Mouse (Mus musculus) C2C12 (cell line): ENCODE results near the gene Rad51b. TPM values are rescaled to one million over a fixed set of nuclear protein-coding genes. Genes with fewer than 3 reads are reported as not detected.

Experiments
- H3K27me3 ChIP-seq: one replicate; pipeline ENCODE4 v1.6.1; 2011; ENCODE audit not compliant: control insufficient read depth, insufficient read depth, insufficient read length
- H3K36me3 ChIP-seq: one replicate; pipeline ENCODE4 v1.6.1; 2011; ENCODE audit not compliant: control insufficient read depth, insufficient read depth
- H3K4me3 ChIP-seq: one replicate; pipeline ENCODE4 v1.5.1; 2011; ENCODE audit warnings: mild to moderate bottlenecking, control low read depth; ENCODE audit not compliant: poor library complexity, insufficient read depth, severe bottlenecking
- H3K79me2 ChIP-seq: one replicate; pipeline ENCODE4 v1.6.1; 2011; ENCODE audit not compliant: control insufficient read depth, insufficient read depth
- H3K79me3 ChIP-seq: one replicate; pipeline ENCODE4 v1.6.1; 2011; ENCODE audit warnings: low read depth, control low read depth
- H3ac ChIP-seq: one replicate; pipeline ENCODE3; 2011; ENCODE audit warnings: low read depth; ENCODE audit not compliant: control insufficient read depth, insufficient read length
- CEBPB ChIP-seq: IDR thresholded peaks from one replicate; pipeline ENCODE4 v1.6.1; 2011; ENCODE audit warnings: low read depth, mild to moderate bottlenecking, control low read depth, moderate library complexity
- CTCF ChIP-seq: IDR thresholded peaks from one replicate; pipeline ENCODE4 v1.5.1; 2011; ENCODE audit not compliant: control insufficient read depth, insufficient read depth, insufficient read length
- FOSL1 ChIP-seq: IDR thresholded peaks from one replicate; pipeline ENCODE4 v1.8.0; 2011; ENCODE audit warnings: mild to moderate bottlenecking, low read length; ENCODE audit not compliant: poor library complexity, insufficient read depth, severe bottlenecking
- MAX ChIP-seq: IDR thresholded peaks from one replicate; pipeline ENCODE4 v1.6.1; 2011; ENCODE audit warnings: mild to moderate bottlenecking, control low read depth
- MYOD1 ChIP-seq: IDR thresholded peaks from one replicate; pipeline ENCODE4 v1.6.1; 2011; ENCODE audit warnings: low read depth; ENCODE audit not compliant: control insufficient read depth, insufficient read length
- MYOG ChIP-seq: IDR thresholded peaks from one replicate; pipeline ENCODE4 v1.6.1; 2011; ENCODE audit not compliant: control insufficient read depth, insufficient read length; ENCODE audit errors: extremely low read depth
- USF1 ChIP-seq: IDR thresholded peaks from one replicate; pipeline ENCODE4 v1.6.1; 2011; ENCODE audit warnings: low read depth, mild to moderate bottlenecking, control low read depth, moderate library complexity
- polyA plus RNA-seq: library from polyadenylated mRNA; unstranded; fragments of >200 nt; fragmentation: generic; extraction: Trizol; gene quantifications from one replicate; pipeline ENCODE4 v1.2.1, GENCODE M21; 2012; ENCODE audit warnings: missing spikeins

The Rad51b gene
- polyA plus RNA-seq, 1 experiment, result 1.3 TPM

DNA sequence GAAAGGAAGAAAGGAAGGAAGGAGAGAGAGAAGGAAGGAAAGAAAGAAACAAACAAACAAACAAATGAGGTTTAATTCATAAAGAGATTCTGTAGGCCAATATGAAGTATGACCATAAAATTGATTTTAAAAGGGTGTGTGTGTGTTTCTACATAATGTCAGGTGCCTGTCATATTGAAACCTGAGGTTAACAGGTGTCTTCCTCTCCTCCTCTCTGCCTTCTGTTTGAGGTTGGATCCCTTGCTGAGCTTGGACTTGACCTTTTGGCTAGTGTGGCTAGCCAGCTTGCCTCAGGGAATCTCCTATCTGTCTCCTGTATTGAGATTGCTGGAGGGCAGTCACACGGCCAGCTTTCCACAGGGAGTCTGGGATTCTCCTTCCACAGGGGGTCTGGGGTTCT is 506.6 kb downstream of the Rad51b start:
- H3K27me3 ChIP-seq, result no peaks in the 10 kb centered on the region
- no peaks in the 10 kb centered on the region for H3K36me3 ChIP-seq
- H3K79me2 ChIP-seq, result no peaks in the 10 kb centered on the region
- no peak overlapping the region for H3K4me3 ChIP-seq
- no peaks in the 10 kb centered on the region for H3K79me3 ChIP-seq
- no peak overlapping the region for H3ac ChIP-seq
- TF ChIP-seq MYOD1 (no peak), MYOG (no peak), CEBPB (no peak), FOSL1 (no peak), MAX (no peak), CTCF (no peak), USF1 (no peak)

DNA sequence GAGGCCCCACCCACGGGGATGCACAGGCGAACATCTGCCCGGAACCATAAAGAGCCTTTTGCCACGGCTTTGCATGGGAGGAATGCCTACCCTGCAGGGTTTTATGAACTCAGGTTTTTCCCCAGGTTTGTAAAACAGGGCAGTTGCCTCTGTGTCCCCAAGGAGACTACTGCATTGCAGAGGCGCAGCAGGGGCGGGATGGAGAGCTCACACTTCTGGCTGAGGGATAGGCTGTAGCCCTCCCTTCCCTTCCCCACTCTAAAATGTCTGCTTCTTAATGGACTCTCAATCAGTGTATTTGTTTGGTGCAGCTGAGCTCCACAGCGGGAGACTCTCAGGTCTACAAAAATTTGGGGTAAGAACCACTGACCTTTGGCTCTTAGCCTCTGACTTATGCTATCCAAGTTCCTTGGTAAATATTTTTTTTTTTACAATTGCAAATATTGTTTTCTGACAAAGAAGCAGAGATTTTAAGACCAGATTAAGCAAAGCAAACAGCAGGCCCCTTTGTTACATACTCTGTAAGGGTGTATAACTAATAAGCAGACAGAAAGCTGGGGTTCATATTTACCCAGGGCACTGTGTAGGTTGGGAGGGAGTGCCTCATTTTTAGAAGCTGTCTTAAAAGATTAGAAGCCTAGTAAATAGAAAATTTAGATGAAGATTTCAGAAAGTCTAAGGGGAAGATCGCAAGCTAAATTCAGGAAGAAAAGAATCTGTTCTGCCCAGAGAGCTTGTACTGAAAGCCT is 507.9 kb downstream of the Rad51b start:
- Histone ChIP-seq H3ac (no peak overlapping the region), H3K4me3 (no peak overlapping the region), H3K79me3 (no peaks in the 10 kb centered on the region), H3K36me3 (no peaks in the 10 kb centered on the region), H3K79me2 (no peaks in the 10 kb centered on the region), H3K27me3 (no peaks in the 10 kb centered on the region)
- TF ChIP-seq FOSL1 (no peak), MYOD1 (no peak), CTCF (no peak), USF1 (no peak), CEBPB (no peak), MYOG (no peak), MAX (no peak)

- Histone ChIP-seq H3K79me3 (no peaks in the 10 kb centered on the region), H3K79me2 (no peaks in the 10 kb centered on the region), H3K36me3 (no peaks in the 10 kb centered on the region), H3K27me3 (no peaks in the 10 kb centered on the region), H3K4me3 (no peak overlapping the region), H3ac (no peak overlapping the region)
- TF ChIP-seq MYOG (no peak), MAX (no peak), FOSL1 (no peak), CEBPB (no peak), CTCF (no peak), MYOD1 (no peak), USF1 (no peak)
Measured at GRCm38 (mm10) chr12:79806990-79807389, 509.9 kb downstream of the Rad51b start.

DNA sequence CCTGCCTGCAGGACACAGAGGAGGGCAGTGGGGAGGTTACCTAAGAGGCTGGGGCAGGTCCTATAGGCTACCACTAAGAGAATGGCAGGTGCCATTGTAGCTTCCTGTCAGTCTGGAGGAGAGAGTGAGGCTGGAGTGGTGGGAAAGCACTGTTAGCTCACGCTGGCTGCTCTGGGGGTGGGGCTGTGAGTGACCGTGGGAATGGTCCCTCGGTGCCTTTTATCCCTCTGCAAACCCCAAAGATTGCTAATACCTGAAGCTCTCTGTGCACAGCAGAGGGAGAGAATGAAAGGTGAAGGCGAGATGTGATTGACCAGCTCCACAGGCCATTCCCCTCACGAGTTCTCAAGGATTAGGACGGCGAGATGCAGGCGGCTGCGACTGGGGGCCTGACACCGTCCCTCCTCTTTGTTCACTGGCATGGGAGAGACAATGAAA is 510.3 kb downstream of the Rad51b start:
- Histone ChIP-seq H3K27me3 (no peaks in the 10 kb centered on the region), H3ac (no peak overlapping the region), H3K79me2 (no peaks in the 10 kb centered on the region), H3K4me3 (no peak overlapping the region), H3K79me3 (no peaks in the 10 kb centered on the region), H3K36me3 (no peaks in the 10 kb centered on the region)
- TF ChIP-seq CTCF (no peak), CEBPB (no peak), MYOD1 (no peak), USF1 (no peak), MAX (no peak), FOSL1 (no peak), MYOG (no peak)

DNA sequence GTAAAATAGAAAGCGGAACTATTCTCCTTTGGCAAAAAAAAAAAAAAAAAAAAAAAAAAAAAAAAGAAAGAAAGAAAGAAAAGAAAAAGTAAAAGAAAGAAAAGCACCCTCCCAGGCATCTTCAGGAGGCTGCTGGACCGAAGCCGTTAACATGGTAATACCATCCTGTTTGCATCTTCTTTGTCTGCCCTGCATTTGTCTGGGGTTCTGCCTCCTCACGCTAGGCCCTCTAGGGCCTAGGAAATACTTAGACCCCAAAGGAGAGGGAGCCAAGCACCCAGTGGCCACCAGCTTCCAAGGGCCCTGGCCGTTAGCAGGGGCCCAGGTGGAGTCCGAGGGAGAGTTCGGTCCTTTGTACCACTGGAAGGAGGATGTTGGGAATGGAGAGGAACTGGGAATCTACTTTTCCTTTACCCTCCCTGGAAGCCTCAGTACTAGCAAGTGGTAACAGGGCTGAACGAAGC is 510.9 kb downstream of the Rad51b start:
- TF ChIP-seq FOSL1, result no peak
- TF ChIP-seq MYOG, result no peak
- TF ChIP-seq USF1, result no peak
- TF ChIP-seq CTCF, result no peak
- no peak for TF ChIP-seq CEBPB
- TF ChIP-seq MAX, result no peak
- no peak for TF ChIP-seq MYOD1
- Histone ChIP-seq H3K27me3 (no peaks in the 10 kb centered on the region), H3K79me3 (no peaks in the 10 kb centered on the region), H3ac (no peak overlapping the region), H3K79me2 (no peaks in the 10 kb centered on the region), H3K4me3 (no peak overlapping the region), H3K36me3 (no peaks in the 10 kb centered on the region)
